Mouse (Mus musculus) neural tube, embryonic 15.5 days (tissue): Measurements from ENCODE around the gene Onecut3. TPM values are rescaled to one million over a fixed set of nuclear protein-coding genes. Genes with fewer than 3 reads are reported as not detected.
A peak's percentile ranks its signal among the peaks of the same experiment; 100 is the strongest.

ENCODE experiments used
- ATAC-seq: fragments of 200-750 bp; cut with Nextera tagmentation; 2 replicates; pipeline ENCODE4 v1.8.0; 2017; ENCODE audit warnings: mild to moderate bottlenecking, moderate TSS enrichment, moderate library complexity; ENCODE audit not compliant: low FRiP score
- H3K27ac ChIP-seq: fragments of 300-500 bp; sonication (generic); replicated peaks from 2 replicates; pipeline ENCODE4 v1.5.1; 2015; ENCODE audit warnings: mild to moderate bottlenecking, inconsistent platforms
- H3K27me3 ChIP-seq: fragments of 300-500 bp; sonication (generic); replicated peaks from 2 replicates; pipeline ENCODE4 v1.6.1; 2015; ENCODE audit warnings: inconsistent platforms
- H3K36me3 ChIP-seq: fragments of 300-500 bp; sonication (generic); 2 replicates; pipeline ENCODE4 v1.6.1; 2015; ENCODE audit warnings: inconsistent platforms
- H3K4me1 ChIP-seq: fragments of 300-500 bp; sonication (generic); 2 replicates; pipeline ENCODE4 v1.6.1; 2015; ENCODE audit warnings: inconsistent platforms
- H3K4me2 ChIP-seq: fragments of 300-500 bp; sonication (generic); 2 replicates; pipeline ENCODE4 v1.6.1; 2015; ENCODE audit warnings: inconsistent platforms, mild to moderate bottlenecking, moderate library complexity
- H3K4me3 ChIP-seq: fragments of 300-500 bp; sonication (generic); replicated peaks from 2 replicates; pipeline ENCODE4 v1.5.1; 2015; ENCODE audit warnings: mild to moderate bottlenecking, inconsistent platforms
- H3K9ac ChIP-seq: fragments of 300-500 bp; sonication (generic); replicated peaks from 2 replicates; pipeline ENCODE4 v1.6.1; 2015; ENCODE audit warnings: mild to moderate bottlenecking, inconsistent platforms
- H3K9me3 ChIP-seq: fragments of 300-500 bp; sonication (generic); replicated peaks from 2 replicates; pipeline ENCODE4 v1.6.1; 2016; ENCODE audit warnings: inconsistent platforms
- WGBS: fragments of 180-500 bp; shearing (Covaris S2); methylation state at CpG from one replicate; pipeline ENCODE4 v1.1.7; 2015; ENCODE audit warnings: mixed read lengths; 5-methylcytosine and 5-hydroxymethylcytosine counted together
- polyA plus RNA-seq: library from polyadenylated mRNA; unstranded; fragments of >200 nt; fragmentation: Nextera tagmentation; extraction: Ambion mirVana; gene quantifications from 2 replicates; pipeline ENCODE4 v1.2.1, GENCODE M21; 2015

The Onecut3 gene
- polyA plus RNA-seq, 1 experiment from 2014 or later, result 1.0 TPM

- Histone ChIP-seq H3K9ac (no peak overlapping the region), H3K27me3 (no peaks in the 10 kb centered on the region), H3K4me2 (no peak overlapping the region), H3K4me1 (peaks cover 49% of the 10 kb centered on the region), H3K4me3 (no peak overlapping the region), H3K36me3 (no peaks in the 10 kb centered on the region), H3K9me3 (no peaks in the 10 kb centered on the region), H3K27ac (no peak overlapping the region)
- WGBS, result 35% methylated on average over 5 of the region's 5 CpGs
- ATAC-seq, result no peak
Observed at GRCm38 (mm10) chr10:80557346-80557965, 62.8 kb downstream of the Onecut3 start.

- no peak for ATAC-seq
- Histone ChIP-seq H3K27ac (no peak overlapping the region), H3K4me1 (peaks cover 50% of the 10 kb centered on the region), H3K4me2 (peak overlapping the region; percentile 82), H3K4me3 (no peak overlapping the region), H3K36me3 (no peaks in the 10 kb centered on the region), H3K9me3 (no peaks in the 10 kb centered on the region), H3K9ac (no peak overlapping the region), H3K27me3 (no peaks in the 10 kb centered on the region)
- WGBS, result 92% methylated on average over 7 of the region's 7 CpGs
Observed at GRCm38 (mm10) chr10:80559431-80559830, 64.8 kb downstream of the Onecut3 start.

GRCm38 (mm10) chr10:80560621-80561020 lies 66.0 kb downstream of the Onecut3 start:
- 1% methylated on average over 13 of the region's 13 CpGs for WGBS
- no peak for ATAC-seq
- peak overlapping the region; percentile 90 for H3K9ac ChIP-seq
- H3K4me2 ChIP-seq, result peak overlapping the region; percentile 82
- peak overlapping the region; percentile 98 for H3K4me3 ChIP-seq
- peaks cover 47% of the 10 kb centered on the region for H3K4me1 ChIP-seq
- H3K27ac ChIP-seq, result peak overlapping the region; percentile 94
- H3K27me3 ChIP-seq, result no peaks in the 10 kb centered on the region
- no peaks in the 10 kb centered on the region for H3K36me3 ChIP-seq
- no peaks in the 10 kb centered on the region for H3K9me3 ChIP-seq

GRCm38 (mm10) chr10:80561116-80561944 lies 66.7 kb downstream of the Onecut3 start, which contains the start of gene Rexo1:
Gene Rexo1, minus strand, starts transcription at chr10:80561560.
- Histone ChIP-seq H3K4me3 (peak within 1 kb of the TSS; percentile 98), H3K9ac (peak within 1 kb of the TSS; percentile 90), H3K4me1 (peaks cover 51% of the 10 kb centered on the region), H3K4me2 (peak within 1 kb of the TSS; percentile 82), H3K27me3 (no peaks in the 10 kb centered on the region), H3K27ac (peak within 1 kb of the TSS; percentile 94), H3K36me3 (no peaks in the 10 kb centered on the region), H3K9me3 (no peaks in the 10 kb centered on the region)
- peak; percentile 83 for ATAC-seq
- 0% methylated on average over 69 of the region's 72 CpGs for WGBS

GRCm38 (mm10) chr10:80566375-80567092 lies 71.9 kb downstream of the Onecut3 start:
- WGBS, result 11% methylated on average over 17 of the region's 17 CpGs
- Histone ChIP-seq H3K27ac (peak overlapping the region; percentile 60), H3K4me1 (peaks cover 42% of the 10 kb centered on the region), H3K9ac (0 out of 2 replicates have a peak overlapping the region, but pooled peaks have one; percentile 28), H3K9me3 (no peaks in the 10 kb centered on the region), H3K27me3 (no peaks in the 10 kb centered on the region), H3K36me3 (no peaks in the 10 kb centered on the region), H3K4me2 (peak overlapping the region; percentile 47), H3K4me3 (peak overlapping the region; percentile 12; the same call in 1 of the 2 replicates)
- ATAC-seq, result peak; percentile 30

Other genes starting within 250 kb of the Onecut3 start
- gene Ndufs7, start 245.7 kb upstream of the Onecut3 start, polyA plus RNA-seq, result 353 and 368 TPM in 2 replicates
- 27.9 and 34.6 TPM in 2 replicates for gene Gamt, start 233.8 kb upstream of the Onecut3 start, polyA plus RNA-seq
- 48.6 and 50.4 TPM in 2 replicates for gene Dazap1, start 233.3 kb upstream of the Onecut3 start, polyA plus RNA-seq
- gene Rps15, start 202.4 kb upstream of the Onecut3 start, polyA plus RNA-seq, result 544 and 638 TPM in 2 replicates
- 122 and 144 TPM in 2 replicates for gene Apc2, start 198.9 kb upstream of the Onecut3 start, polyA plus RNA-seq
- 26.9 and 36.6 TPM in 2 replicates for gene 2310011J03Rik, start 174.3 kb upstream of the Onecut3 start, polyA plus RNA-seq
- 5.6 and 8.2 TPM in 2 replicates for gene Pcsk4, start 165.3 kb upstream of the Onecut3 start, polyA plus RNA-seq
- 4.3 and 7.3 TPM in 2 replicates for gene Reep6, start 164.9 kb upstream of the Onecut3 start, polyA plus RNA-seq
- 1.6 and 3.6 TPM in 2 replicates for gene Adamtsl5, start 146.4 kb upstream of the Onecut3 start, polyA plus RNA-seq
- 3.9 and 6.1 TPM in 2 replicates for gene Plk5, start 138.4 kb upstream of the Onecut3 start, polyA plus RNA-seq
- 9.1 and 14.0 TPM in 2 replicates for gene Mex3d, start 107.2 kb upstream of the Onecut3 start, polyA plus RNA-seq
- gene Mbd3, start 95.3 kb upstream of the Onecut3 start, polyA plus RNA-seq, result 195 and 209 TPM in 2 replicates
- 731 and 790 TPM in 2 replicates for gene Uqcr11, start 88.0 kb upstream of the Onecut3 start, polyA plus RNA-seq
- gene Tcf3, start 61.2 kb upstream of the Onecut3 start, polyA plus RNA-seq, result 33.4 and 51.7 TPM in 2 replicates
- 1.4 and 1.5 TPM in 2 replicates for gene Atp8b3, start 44.3 kb downstream of the Onecut3 start, polyA plus RNA-seq
- 29.5 TPM in 2 replicates for gene Rexo1, start 66.7 kb downstream of the Onecut3 start, polyA plus RNA-seq
- gene Klf16, start 82.5 kb downstream of the Onecut3 start, polyA plus RNA-seq, result 6.5 TPM in 2 replicates
- 148 and 152 TPM in 2 replicates for gene Abhd17a, start 95.5 kb downstream of the Onecut3 start, polyA plus RNA-seq
- 68.2 and 79.8 TPM in 2 replicates for gene Scamp4, start 108.0 kb downstream of the Onecut3 start, polyA plus RNA-seq
- 5.0 and 7.0 TPM in 2 replicates for gene Adat3, start 108.0 kb downstream of the Onecut3 start, polyA plus RNA-seq
- gene Gm49322, start 111.2 kb downstream of the Onecut3 start, polyA plus RNA-seq, result 3.0 and 3.2 TPM in 2 replicates
- 106 and 118 TPM in 2 replicates for gene Csnk1g2, start 128.0 kb downstream of the Onecut3 start, polyA plus RNA-seq
- gene Btbd2, start 162.2 kb downstream of the Onecut3 start, polyA plus RNA-seq, result 91.9 and 92.1 TPM in 2 replicates
- 56.2 and 70.3 TPM in 2 replicates for gene Mknk2, start 183.3 kb downstream of the Onecut3 start, polyA plus RNA-seq
- 53.0 and 58.8 TPM in 2 replicates for gene Mob3a, start 207.1 kb downstream of the Onecut3 start, polyA plus RNA-seq
- gene Izumo4, start 207.3 kb downstream of the Onecut3 start, polyA plus RNA-seq, result 43.3 and 46.8 TPM in 2 replicates
- 108 and 115 TPM in 2 replicates for gene Ap3d1, start 247.4 kb downstream of the Onecut3 start, polyA plus RNA-seq